Mouse (Mus musculus) lung, postnatal 0 days (tissue): ENCODE data around the gene Mapre3.

Experiments
- CTCF ChIP-seq: IDR thresholded peaks from 2 replicates; pipeline ENCODE4 v1.5.1; 2016; ENCODE audit warnings: antibody characterized with exemption, mild to moderate bottlenecking
- EP300 ChIP-seq: IDR thresholded peaks from 2 replicates; pipeline ENCODE4 v1.6.1; 2016; ENCODE audit warnings: antibody characterized with exemption, mild to moderate bottlenecking, control low read depth

DNA sequence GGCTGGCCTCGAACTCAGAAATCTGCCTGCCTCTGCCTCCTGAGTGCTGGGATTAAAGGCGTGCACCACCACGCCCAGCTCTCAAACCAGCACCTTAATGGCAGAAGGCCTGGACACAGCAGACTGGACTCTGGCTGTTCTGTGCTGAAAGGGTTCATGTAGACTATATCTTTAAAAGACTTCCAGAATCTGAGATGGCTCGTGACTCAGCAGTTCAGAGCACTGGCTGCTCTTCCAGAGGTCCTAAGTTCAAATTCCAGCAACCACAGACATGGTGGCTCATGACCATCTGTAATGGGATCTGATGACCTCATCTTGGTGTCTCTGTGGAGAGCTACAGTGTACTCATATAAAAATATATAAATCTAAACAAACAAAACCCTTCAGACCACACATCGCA is 87.4 kb downstream of the Mapre3 start:
- no peak for TF ChIP-seq CTCF
- TF ChIP-seq EP300: no peak
